Mouse (Mus musculus) ES-E14 (cell line): ENCODE results near the gene Tufm. TPM values are rescaled to one million over a fixed set of nuclear protein-coding genes. Genes with fewer than 3 reads are reported as not detected.

Experiments used
- DNase-seq: peaks from one replicate; pipeline ENCODE4 v3.0.0-alpha.2; 2013; ENCODE audit warnings: low read depth, low spot score
- H3K27ac ChIP-seq: 2 replicates; pipeline ENCODE4 v1.5.1; 2012; ENCODE audit warnings: low read depth, mild to moderate bottlenecking, low read length, moderate library complexity, mixed read lengths; ENCODE audit not compliant: poor library complexity, insufficient read depth, severe bottlenecking
- H3K36me3 ChIP-seq: 2 replicates; pipeline ENCODE4 v1.6.1; 2012; ENCODE audit warnings: mild to moderate bottlenecking, low read length, moderate library complexity, mixed read lengths; ENCODE audit not compliant: control insufficient read depth, poor library complexity, insufficient read depth, severe bottlenecking
- H3K4me1 ChIP-seq, 2 experiments: fragments of 150-350 bp in 1 of 2; sonication (generic) in 1 of 2; 2 replicates each; pipeline ENCODE4 v1.6.1; 2012; ENCODE audit warnings: low read length in 2 of 2, mild to moderate bottlenecking in 1 of 2, mixed read lengths in 1 of 2; ENCODE audit not compliant: control insufficient read depth in 2 of 2, insufficient read depth in 2 of 2, poor library complexity in 1 of 2
- H3K4me3 ChIP-seq, 2 experiments: fragments of 150-350 bp in 1 of 2; sonication (generic) in 1 of 2; 2 replicates each; pipeline ENCODE4 v1.5.1; 2012; ENCODE audit warnings: low read length in 2 of 2, low read depth in 1 of 2, mild to moderate bottlenecking in 1 of 2, mixed read lengths in 1 of 2; ENCODE audit not compliant: insufficient read depth in 1 of 2, poor library complexity in 1 of 2, severe bottlenecking in 1 of 2
- H3K9ac ChIP-seq: 2 replicates; pipeline ENCODE4 v1.6.1; 2012; ENCODE audit warnings: low read depth, mild to moderate bottlenecking, low read length, mixed read lengths; ENCODE audit not compliant: poor library complexity, insufficient read depth, severe bottlenecking
- H3K9me3 ChIP-seq: fragments of 150-350 bp; sonication (generic); 2 replicates; pipeline ENCODE4 v1.6.1; 2012; ENCODE audit warnings: low read depth, mild to moderate bottlenecking, low read length; ENCODE audit not compliant: control insufficient read depth, insufficient read depth
- CHD2 ChIP-seq: IDR thresholded peaks from 2 replicates; pipeline ENCODE4 v1.6.1; 2014; ENCODE audit warnings: mild to moderate bottlenecking, low read depth, low read length, inconsistent platforms
- HCFC1 ChIP-seq: IDR thresholded peaks from 2 replicates; pipeline ENCODE4 v1.6.1; 2012; ENCODE audit warnings: low read length, inconsistent platforms, borderline replicate concordance; ENCODE audit not compliant: insufficient read depth
- MAFK ChIP-seq: IDR thresholded peaks from 2 replicates; pipeline ENCODE4 v1.6.1; 2014; ENCODE audit warnings: mild to moderate bottlenecking, low read depth, low read length, inconsistent platforms; ENCODE audit not compliant: insufficient read depth
- ZC3H11A ChIP-seq: IDR thresholded peaks from 2 replicates; pipeline ENCODE4 v1.6.1; 2012; ENCODE audit warnings: low read depth, mild to moderate bottlenecking, inconsistent platforms, low read length, borderline replicate concordance
- ZNF384 ChIP-seq: IDR thresholded peaks from 2 replicates; pipeline ENCODE4 v1.6.1; 2012; ENCODE audit warnings: low read depth, low read length, inconsistent platforms
- in situ Hi-C, 2 experiments: fragments of 600-800 bp; cut with MboI; formaldehyde crosslinking; loops; one replicate each; pipeline ENCODE4 v1.15.1; 2025; ENCODE audit warnings: low sequenced_read_pairs in 2 of 2, inconsistent platforms in 1 of 2; ENCODE audit not compliant: unreplicated experiment in 2 of 2
- total RNA-seq: library from RNA; depleted of rRNA; stranded (reverse); fragments of 300-350 nt; gene quantifications from 2 replicates; pipeline ENCODE4 v1.2.3, GENCODE M21; 2012

The Tufm gene
- total RNA-seq, 1 experiment, result 133 TPM

GRCm38 (mm10) chr7:126494120-126494519 is 7.0 kb downstream of the Tufm start:
- Histone ChIP-seq H3K27ac (no peak overlapping the region), H3K4me1 (peaks cover 2 to 5% of the 10 kb centered on the region in 2 experiments; a peak in 1 of 4 replicates), H3K9ac (no peak overlapping the region), H3K9me3 (no peaks in the 10 kb centered on the region), H3K36me3 (peaks cover 84% of the 10 kb centered on the region), H3K4me3 (no peak overlapping the region)
- no peak for DNase-seq
- in situ Hi-C loops, result no loop called here
- TF ChIP-seq HCFC1 (no peak), CHD2 (no peak), ZC3H11A (no peak), ZNF384 (no peak), MAFK (no peak)

GRCm38 (mm10) chr7:126496475-126496874 is 9.3 kb downstream of the Tufm start:
- Histone ChIP-seq H3K4me3 (no peak overlapping the region), H3K27ac (no peak overlapping the region), H3K36me3 (peaks cover 88% of the 10 kb centered on the region), H3K9ac (no peak overlapping the region), H3K4me1 (peaks cover 2 to 8% of the 10 kb centered on the region in 2 experiments; a peak in 1 of 4 replicates), H3K9me3 (no peaks in the 10 kb centered on the region)
- TF ChIP-seq CHD2, result no peak
- TF ChIP-seq ZNF384, result no peak
- TF ChIP-seq ZC3H11A, result no peak
- no peak for TF ChIP-seq HCFC1
- no peak for TF ChIP-seq MAFK
- DNase-seq, result no peak
- in situ Hi-C loops, result no loop called here

- H3K27ac ChIP-seq, result no peak overlapping the region
- in situ Hi-C loops, result no loop called here
- no peak for DNase-seq
- H3K4me1 ChIP-seq, result peaks cover under 1 to 6% of the 10 kb centered on the region in 2 experiments; a peak in 1 of 4 replicates
- peaks cover 75% of the 10 kb centered on the region for H3K36me3 ChIP-seq
- no peak overlapping the region for H3K9ac ChIP-seq
- H3K9me3 ChIP-seq, result no peaks in the 10 kb centered on the region
- no peak for TF ChIP-seq ZNF384
- no peak for TF ChIP-seq MAFK
- TF ChIP-seq CHD2, result no peak
- no peak for TF ChIP-seq HCFC1
- TF ChIP-seq ZC3H11A, result no peak
- no peak overlapping the region for H3K4me3 ChIP-seq
Measured at GRCm38 (mm10) chr7:126497966-126498365, 10.8 kb downstream of the Tufm start.

- in situ Hi-C loops, result no loop called here
- Histone ChIP-seq H3K4me3 (no peak overlapping the region), H3K9me3 (no peaks in the 10 kb centered on the region), H3K36me3 (peaks cover 61% of the 10 kb centered on the region), H3K4me1 (peaks cover 0 to 3% of the 10 kb centered on the region in 2 experiments; a peak in 1 of 4 replicates), H3K9ac (no peak overlapping the region), H3K27ac (no peak overlapping the region)
- TF ChIP-seq HCFC1 (no peak), ZC3H11A (no peak), ZNF384 (no peak), CHD2 (no peak), MAFK (no peak)
- no peak for DNase-seq
Measured at GRCm38 (mm10) chr7:126499416-126499815, 12.3 kb downstream of the Tufm start.

GRCm38 (mm10) chr7:126501684-126502022 is 14.5 kb downstream of the Tufm start:
- TF ChIP-seq ZC3H11A, result no peak
- TF ChIP-seq CHD2, result no peak

More at GRCm38 (mm10) chr7:126501684-126502022, 14.5 kb downstream of the Tufm start:
- peak overlapping the region; percentile 96 for H3K9ac ChIP-seq
- DNase-seq, result no peak
- peaks cover 41% of the 10 kb centered on the region for H3K36me3 ChIP-seq
- H3K27ac ChIP-seq, result peak overlapping the region; percentile 91
- in situ Hi-C loops, result no loop called here
- no peaks in the 10 kb centered on the region for H3K9me3 ChIP-seq
- peaks cover 0 to 7% of the 10 kb centered on the region in 2 experiments; a peak in 1 of 4 replicates for H3K4me1 ChIP-seq
- peak overlapping the region; percentile 89 to 95 for H3K4me3 ChIP-seq
